In the genomic region with DNA sequence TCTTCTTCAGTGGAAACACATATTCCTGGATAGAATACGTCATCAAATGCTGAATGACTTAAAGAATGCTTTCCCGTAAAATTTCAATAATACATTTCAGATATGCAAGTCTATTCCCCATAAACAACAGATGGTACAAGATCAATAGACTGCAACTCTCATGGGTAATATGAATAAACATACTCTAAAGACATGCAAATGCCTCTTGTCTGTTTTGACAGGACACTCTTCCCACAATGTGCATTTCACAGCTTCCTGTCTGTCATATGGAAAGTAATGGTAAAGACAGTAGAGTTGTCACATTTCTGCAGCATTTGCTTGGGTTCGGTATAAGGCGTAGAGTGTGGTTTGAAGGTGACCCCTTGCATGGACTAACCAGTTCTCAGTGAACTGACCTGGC, we compare ENCODE assay signal across 27 mouse cellular contexts.
"Had no signal": no experiment of that assay in that cellular context is flagged by ENCODE, and none has a peak within 500 bp of the region (broad histone marks: within the 10 kb centered on the region; RNA-seq: fewer than 3 reads in every experiment).

No protein-coding gene starts in this region.

- H3K9me3 ChIP-seq: heart, embryonic 15.5 days; hindbrain, embryonic 15.5 days; kidney, embryonic 15.5 days; liver, embryonic 12.5 days had no signal

- ATAC-seq: hindbrain, postnatal 0 days; intestine, embryonic 16.5 days; liver, embryonic 12.5 days had no signal

- H3K27ac ChIP-seq: heart, adult 2 months; heart, embryonic 13.5 days; heart, embryonic 15.5 days; hindbrain, embryonic 13.5 days; hindbrain, embryonic 15.5 days; hindbrain, postnatal 0 days; kidney, embryonic 15.5 days; kidney, postnatal 0 days; limb, embryonic 13.5 days; limb, embryonic 15.5 days; liver, embryonic 12.5 days; liver, embryonic 14.5 days had no signal

- DNase-seq: gastrocnemius, postnatal 14 days; gastrocnemius, postnatal 36 days; heart, adult 11 months; heart, adult 2 months; heart, postnatal 14 days; heart, postnatal 36 days; kidney, adult 11 months; kidney, adult 2 months; kidney, adult 9 months; kidney, postnatal 14 days; kidney, postnatal 36 days; layer of hippocampus, adult 9-11 months; layer of hippocampus, postnatal 36 days; left cerebral cortex, postnatal 4 days had no signal

- H3K4me2 ChIP-seq: heart, embryonic 11.5 days; heart, embryonic 13.5 days; heart, embryonic 15.5 days; hindbrain, embryonic 13.5 days; hindbrain, embryonic 15.5 days; kidney, embryonic 15.5 days; limb, embryonic 13.5 days; limb, embryonic 15.5 days; liver, embryonic 12.5 days had no signal

- H3K4me1 ChIP-seq: heart, embryonic 13.5 days; heart, embryonic 15.5 days; hindbrain, embryonic 13.5 days; hindbrain, embryonic 15.5 days; kidney, embryonic 15.5 days; limb, embryonic 13.5 days; limb, embryonic 15.5 days; liver, embryonic 12.5 days had no signal

- H3K9ac ChIP-seq: heart, embryonic 13.5 days; heart, embryonic 15.5 days; hindbrain, embryonic 13.5 days; hindbrain, embryonic 15.5 days; kidney, embryonic 15.5 days; limb, embryonic 13.5 days; limb, embryonic 15.5 days; liver, embryonic 12.5 days; liver, embryonic 14.5 days had no signal

- H3K27me3 ChIP-seq: heart, embryonic 13.5 days; heart, embryonic 15.5 days; hindbrain, embryonic 13.5 days; hindbrain, embryonic 15.5 days; kidney, embryonic 15.5 days; limb, embryonic 13.5 days; limb, embryonic 15.5 days; liver, embryonic 12.5 days had no signal

- H3K4me3 ChIP-seq: heart, adult 2 months; heart, embryonic 13.5 days; heart, embryonic 15.5 days; hindbrain, embryonic 13.5 days; hindbrain, embryonic 15.5 days; kidney, embryonic 15.5 days; limb, embryonic 13.5 days; limb, embryonic 15.5 days; liver, embryonic 12.5 days had no signal
